Mouse (Mus musculus) hindbrain, embryonic 13.5 days (tissue): ENCODE measurements at regions not wholly inside any gene's neighbourhood (a gene's known extent, or its start where the extent isn't known, plus 50 kb on each side); places are given as distances from the start of the nearest gene placed in this dataset.
A peak's percentile ranks its signal among the peaks of the same experiment; 100 is the strongest.

ENCODE experiments used
- ATAC-seq: fragments of 200-750 bp; cut with Nextera tagmentation; 2 replicates; pipeline ENCODE4 v1.8.0; 2017; ENCODE audit warnings: moderate TSS enrichment; ENCODE audit not compliant: low FRiP score
- H3K27ac ChIP-seq: fragments of 300-500 bp; sonication (generic); 2 replicates; pipeline ENCODE4 v1.5.1; 2015; ENCODE audit warnings: inconsistent platforms, mild to moderate bottlenecking, moderate library complexity
- H3K27me3 ChIP-seq: fragments of 300-500 bp; sonication (generic); 2 replicates; pipeline ENCODE4 v1.6.1; 2015; ENCODE audit warnings: mild to moderate bottlenecking, inconsistent platforms
- H3K36me3 ChIP-seq: fragments of 300-500 bp; sonication (generic); 2 replicates; pipeline ENCODE4 v1.6.1; 2015; ENCODE audit warnings: mild to moderate bottlenecking, inconsistent platforms
- H3K4me1 ChIP-seq: fragments of 300-500 bp; sonication (generic); replicated peaks from 2 replicates; pipeline ENCODE4 v1.6.1; 2015; ENCODE audit warnings: inconsistent platforms
- H3K4me2 ChIP-seq: fragments of 300-500 bp; sonication (generic); 2 replicates; pipeline ENCODE4 v1.6.1; 2015; ENCODE audit warnings: inconsistent platforms, mild to moderate bottlenecking, moderate library complexity
- H3K4me3 ChIP-seq: fragments of 300-500 bp; sonication (generic); 2 replicates; pipeline ENCODE4 v1.5.1; 2015; ENCODE audit warnings: mild to moderate bottlenecking, inconsistent platforms
- H3K9ac ChIP-seq: fragments of 300-500 bp; sonication (generic); 2 replicates; pipeline ENCODE4 v1.6.1; 2015; ENCODE audit warnings: mild to moderate bottlenecking, inconsistent platforms
- H3K9me3 ChIP-seq: fragments of 300-500 bp; sonication (generic); 2 replicates; pipeline ENCODE4 v1.6.1; 2016; ENCODE audit warnings: inconsistent platforms
- WGBS: fragments of 180-500 bp; shearing (Covaris S2); methylation state at CpG from one replicate; pipeline ENCODE4 v1.1.7; 2015; 5-methylcytosine and 5-hydroxymethylcytosine counted together

GRCm38 (mm10) chrX:58244544-58244943, 222.0 kb downstream of the Zic3 start:
- Histone ChIP-seq H3K27ac (no peak overlapping the region), H3K9me3 (no peaks in the 10 kb centered on the region), H3K36me3 (no peaks in the 10 kb centered on the region), H3K4me1 (no peaks in the 10 kb centered on the region), H3K4me3 (no peak overlapping the region), H3K9ac (no peak overlapping the region), H3K4me2 (no peak overlapping the region), H3K27me3 (no peaks in the 10 kb centered on the region)
- ATAC-seq, result no peak
- WGBS, result 77% methylated on average over 2 of the region's 2 CpGs

DNA sequence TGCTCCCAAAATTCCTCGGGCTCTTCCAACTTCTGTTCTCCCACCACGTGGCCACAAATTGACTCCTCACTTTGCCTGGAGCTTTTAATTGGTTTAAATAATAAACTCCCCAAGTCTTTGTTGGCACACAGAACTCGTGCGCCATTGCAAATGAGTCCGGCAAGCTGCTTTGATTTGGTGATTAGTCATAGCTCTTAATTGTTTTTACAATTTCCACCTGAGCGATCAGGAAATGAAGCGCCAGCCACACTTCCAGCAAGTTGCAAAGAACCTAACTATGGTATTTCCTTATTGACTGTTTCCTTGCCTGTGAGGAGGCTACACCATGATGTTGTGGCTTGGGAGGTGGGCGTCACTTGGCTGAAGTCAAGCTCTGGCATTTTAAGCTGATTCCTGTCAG, 233.5 kb downstream of the Zic3 start:
- 0 out of 2 replicates have a peak, but pooled peaks have one; percentile 17 for ATAC-seq

DNA sequence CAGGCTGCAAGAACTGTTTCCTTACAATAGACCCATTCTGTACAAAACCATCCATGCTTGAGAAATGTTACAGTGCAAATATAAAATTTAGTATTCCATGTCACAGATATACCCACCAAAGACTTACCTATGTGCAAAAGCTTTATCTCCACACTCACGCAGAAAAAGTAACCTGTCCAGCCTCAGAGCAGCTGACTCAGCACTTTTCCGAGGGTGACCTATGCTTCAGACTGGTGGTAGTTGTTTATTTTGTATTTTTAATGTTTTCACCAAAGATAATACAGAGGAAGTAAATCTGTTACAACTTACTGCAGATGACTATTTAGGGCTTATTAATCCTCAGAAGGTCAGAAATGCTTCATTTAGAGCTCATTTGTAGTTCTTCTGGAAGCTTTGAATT, 260.4 kb downstream of the Zic3 start:
- Histone ChIP-seq H3K27ac (no peak overlapping the region), H3K9me3 (no peaks in the 10 kb centered on the region), H3K9ac (no peak overlapping the region), H3K4me2 (no peak overlapping the region), H3K36me3 (no peaks in the 10 kb centered on the region), H3K4me1 (no peaks in the 10 kb centered on the region), H3K27me3 (no peaks in the 10 kb centered on the region), H3K4me3 (no peak overlapping the region)
- no peak for ATAC-seq
- WGBS, result 85% methylated on average over 2 of the region's 2 CpGs

More for the DNA sequence above, 233.5 kb downstream of the Zic3 start:
- H3K4me2 ChIP-seq, result no peak overlapping the region
- no peaks in the 10 kb centered on the region for H3K36me3 ChIP-seq
- H3K27me3 ChIP-seq, result no peaks in the 10 kb centered on the region
- 32% methylated on average over 8 of the region's 8 CpGs for WGBS
- H3K4me1 ChIP-seq, result no peaks in the 10 kb centered on the region
- no peak overlapping the region for H3K27ac ChIP-seq
- no peak overlapping the region for H3K9ac ChIP-seq
- H3K4me3 ChIP-seq, result no peak overlapping the region
- no peaks in the 10 kb centered on the region for H3K9me3 ChIP-seq

DNA sequence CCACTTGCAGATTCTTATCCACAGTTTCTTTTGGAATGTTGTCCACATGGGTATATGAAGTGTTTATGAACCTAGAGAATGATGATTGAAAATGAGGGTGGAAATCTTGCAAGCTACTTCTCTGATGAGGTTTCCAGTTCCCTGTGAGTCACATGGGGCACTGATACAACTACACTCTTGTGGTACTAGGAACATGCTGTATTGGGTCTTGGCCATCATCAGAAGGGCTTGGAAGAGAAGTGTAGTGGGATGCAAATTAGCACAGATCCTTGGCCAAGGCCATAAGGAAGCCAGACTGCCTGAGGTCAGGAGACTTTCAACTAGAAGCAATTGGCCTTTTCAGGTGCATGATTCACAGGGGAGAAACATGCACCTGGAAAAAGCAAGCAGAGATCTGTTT, 300.3 kb downstream of the Zic3 start:
- ATAC-seq, result no peak
- Histone ChIP-seq H3K27me3 (no peaks in the 10 kb centered on the region), H3K4me3 (no peak overlapping the region), H3K27ac (no peak overlapping the region), H3K9ac (no peak overlapping the region), H3K4me2 (no peak overlapping the region), H3K36me3 (no peaks in the 10 kb centered on the region), H3K4me1 (no peaks in the 10 kb centered on the region), H3K9me3 (no peaks in the 10 kb centered on the region)

DNA sequence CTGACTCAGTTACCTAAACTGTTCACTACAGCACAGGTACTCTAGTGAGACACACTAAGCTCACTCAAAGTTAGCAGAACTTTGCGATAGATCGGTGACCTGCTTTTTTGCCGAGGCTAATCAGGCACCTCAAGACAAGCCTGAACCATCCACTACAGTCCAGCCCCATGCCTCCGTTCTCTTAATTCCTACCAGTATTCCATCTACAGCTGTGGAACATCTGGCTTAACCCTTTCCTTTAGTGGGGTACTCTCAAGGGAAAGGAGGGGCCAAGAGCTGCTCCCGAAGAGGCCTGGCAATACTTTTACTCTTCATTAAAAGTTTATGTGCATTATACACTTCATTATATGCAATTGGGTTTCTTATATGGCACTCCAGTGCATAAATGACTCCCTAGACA, 329.1 kb downstream of the Zic3 start:
- ATAC-seq, result no peak
- Histone ChIP-seq H3K36me3 (no peaks in the 10 kb centered on the region), H3K4me3 (no peak overlapping the region), H3K9me3 (no peaks in the 10 kb centered on the region), H3K4me1 (no peaks in the 10 kb centered on the region), H3K27me3 (no peaks in the 10 kb centered on the region), H3K27ac (no peak overlapping the region), H3K9ac (no peak overlapping the region), H3K4me2 (no peak overlapping the region)
- 86% methylated on average over 5 of the region's 5 CpGs for WGBS

GRCm38 (mm10) chrX:58377926-58378325, 355.4 kb downstream of the Zic3 start:
- Histone ChIP-seq H3K27ac (no peak overlapping the region), H3K9ac (no peak overlapping the region), H3K9me3 (no peaks in the 10 kb centered on the region), H3K4me2 (no peak overlapping the region), H3K27me3 (no peaks in the 10 kb centered on the region), H3K36me3 (no peaks in the 10 kb centered on the region), H3K4me3 (no peak overlapping the region), H3K4me1 (no peaks in the 10 kb centered on the region)
- ATAC-seq, result peak; percentile 46; the same call in 1 of the 2 replicates
- 81% methylated on average over 3 of the region's 3 CpGs for WGBS
